Mouse (Mus musculus): ENCODE measurements around the gene Esr2.
A peak's percentile ranks its signal among the peaks of the same experiment; 100 is the strongest.

The Esr2 gene

GRCm38 (mm10) chr12:76081557-76082211 lies 95.4 kb downstream of the Esr2 start:
- peak; percentile 80 for DNase-seq

DNA sequence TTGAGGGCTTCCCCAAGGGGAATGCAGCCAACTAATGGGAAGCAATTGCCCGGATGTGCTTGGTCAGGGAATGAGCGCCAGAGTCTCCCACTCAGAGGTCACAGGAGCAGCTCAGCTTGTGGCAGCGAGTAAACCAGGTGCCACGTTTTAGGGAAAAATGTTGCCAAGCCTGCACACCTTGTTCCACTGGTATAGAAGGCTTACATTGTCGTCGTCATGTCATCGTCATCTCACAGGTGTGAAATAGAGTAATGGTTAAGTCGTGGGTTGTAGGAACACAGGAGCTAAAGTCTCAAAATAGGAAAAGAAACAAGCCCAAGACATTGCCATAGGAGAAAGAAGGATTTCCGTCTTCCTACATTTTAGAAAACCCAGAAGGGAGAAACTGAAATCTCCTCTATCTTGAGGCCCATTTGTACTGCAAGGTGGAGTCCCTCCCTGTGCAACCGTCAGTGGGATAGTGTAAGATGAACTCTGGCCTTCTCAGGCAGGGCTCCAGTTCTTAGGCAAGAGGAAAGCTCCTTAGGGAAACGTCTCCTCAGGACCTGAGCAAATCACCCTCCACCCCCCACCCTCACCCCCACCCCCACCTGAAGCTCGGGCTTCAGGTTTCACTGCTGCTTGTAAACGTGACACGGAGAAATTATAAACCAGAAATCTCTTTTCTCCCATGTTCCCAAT lies 96.0 kb downstream of the Esr2 start:
- DNase-seq, result no peak

- DNase-seq, result no peak
Measured at GRCm38 (mm10) chr12:76073981-76074380, 103.1 kb downstream of the Esr2 start.

DNA sequence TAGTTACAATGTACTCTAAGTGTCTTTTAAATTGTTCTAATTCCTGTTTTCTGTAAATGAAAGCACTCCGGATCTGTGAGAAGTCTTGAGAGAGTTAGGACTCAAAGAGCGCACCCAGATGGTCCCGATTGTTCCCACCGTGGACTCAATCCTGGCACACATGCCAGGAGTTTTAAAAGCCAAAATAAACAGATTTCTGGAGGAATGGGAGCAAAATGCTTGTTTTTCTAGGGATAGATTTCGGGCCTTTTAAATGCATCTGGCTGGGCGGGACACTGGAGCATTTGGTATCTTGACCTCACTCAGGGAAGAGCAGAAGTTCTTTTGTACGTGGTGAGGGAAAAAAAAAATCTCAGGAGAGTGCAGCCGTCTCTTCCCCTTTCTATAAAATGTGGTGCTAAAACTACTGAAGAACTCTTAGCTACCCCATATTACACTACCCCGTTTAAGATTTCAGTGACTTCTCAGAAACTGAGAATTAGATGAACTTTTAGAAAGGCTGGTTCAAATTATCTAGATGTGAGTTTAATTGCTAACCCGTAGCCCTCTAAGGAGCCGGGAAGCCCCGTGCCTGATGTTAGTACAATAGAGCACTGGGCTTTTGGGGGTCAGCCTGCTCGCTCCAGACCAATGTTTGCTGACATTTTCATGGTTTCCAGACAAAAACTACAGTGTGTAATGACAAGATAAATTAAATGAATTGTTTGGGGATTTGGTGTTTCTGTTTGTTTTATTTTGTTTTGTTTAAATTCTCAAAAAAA lies 103.8 kb downstream of the Esr2 start:
- DNase-seq, result no peak

DNA sequence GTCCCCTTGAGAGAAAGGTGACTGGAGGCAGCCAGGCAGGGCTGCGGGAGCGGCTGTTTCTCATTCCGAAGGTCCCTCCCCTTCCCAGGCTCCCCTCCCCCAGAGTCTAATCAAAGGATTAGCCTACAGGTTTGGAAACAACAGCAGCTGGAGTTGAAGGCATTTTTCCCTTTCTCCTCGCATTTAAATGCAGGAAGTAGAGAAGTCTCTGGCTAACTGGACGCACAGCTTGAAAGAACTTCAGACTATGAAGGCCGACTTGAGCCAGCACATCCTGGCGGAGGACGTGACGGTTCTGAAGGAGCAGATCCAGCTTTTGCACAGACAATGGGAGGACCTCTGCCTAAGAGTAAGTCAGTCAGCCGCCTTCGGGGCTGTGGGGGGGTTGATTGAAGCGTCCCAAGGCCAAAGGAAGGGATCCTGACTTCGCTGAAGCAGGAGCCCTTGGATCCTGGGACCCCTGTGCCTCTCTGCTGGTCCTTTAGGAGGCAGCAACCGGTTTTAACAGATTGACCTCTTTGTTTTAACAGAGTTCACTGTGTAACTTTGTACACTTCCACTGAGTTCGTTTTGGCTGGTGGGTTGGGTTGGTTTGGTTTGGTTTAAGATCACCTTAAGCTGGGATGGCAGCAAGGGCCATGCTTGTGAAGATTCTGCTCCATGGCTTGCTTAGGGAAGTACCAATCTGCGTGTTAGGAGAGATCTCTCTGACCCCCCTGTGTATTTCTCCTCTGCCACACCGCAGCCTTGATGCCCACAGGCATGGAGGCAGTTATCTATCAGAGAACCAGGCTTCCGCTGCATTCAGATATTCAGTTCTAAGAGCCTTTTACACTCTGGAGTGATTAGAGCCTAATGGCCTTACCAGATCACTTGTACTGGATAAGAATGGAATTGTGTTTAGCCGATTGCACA lies 104.9 kb downstream of the Esr2 start:
- DNase-seq, result no peak

Measured in right cerebral cortex, postnatal 4 days (tissue).